Mouse (Mus musculus) testis, adult 2 months (tissue): ENCODE measurements around the gene Sv2c.

Experiments used
- CTCF ChIP-seq: fragments of 200-500 bp; IDR thresholded peaks from 2 replicates; pipeline ENCODE4 v1.5.1; 2012; ENCODE audit warnings: low read depth, mild to moderate bottlenecking, inconsistent platforms, low read length, moderate library complexity; ENCODE audit not compliant: control insufficient read depth, insufficient read depth, insufficient replicate concordance
- POLR2A ChIP-seq: fragments of 200-500 bp; IDR thresholded peaks from 2 replicates; pipeline ENCODE4 v1.6.1; 2012; ENCODE audit warnings: low read depth, mild to moderate bottlenecking, inconsistent platforms, low read length, moderate library complexity; ENCODE audit not compliant: control insufficient read depth

DNA sequence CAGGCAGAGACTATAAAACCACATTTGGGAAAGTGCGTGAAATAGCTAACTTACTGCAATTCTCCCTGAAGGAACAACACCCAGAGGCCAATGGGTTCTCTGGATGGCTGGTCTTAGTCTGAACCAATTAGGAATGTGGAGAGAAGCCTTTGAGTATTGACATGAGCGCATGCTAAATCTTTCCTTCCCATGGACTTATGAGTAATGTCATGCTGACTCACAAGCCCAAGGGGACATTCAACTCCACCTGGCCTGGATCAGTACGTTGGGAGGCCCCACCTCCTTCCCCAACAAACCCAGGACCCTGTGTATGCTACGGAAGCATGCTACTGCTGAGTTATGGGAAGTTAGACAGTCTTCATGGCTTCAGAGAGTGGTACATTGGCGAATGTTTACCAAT lies 177.2 kb downstream of the Sv2c start:
- TF ChIP-seq POLR2A (no peak), CTCF (no peak)
